Mouse (Mus musculus): ENCODE measurements around the gene Taar5.

DNA sequence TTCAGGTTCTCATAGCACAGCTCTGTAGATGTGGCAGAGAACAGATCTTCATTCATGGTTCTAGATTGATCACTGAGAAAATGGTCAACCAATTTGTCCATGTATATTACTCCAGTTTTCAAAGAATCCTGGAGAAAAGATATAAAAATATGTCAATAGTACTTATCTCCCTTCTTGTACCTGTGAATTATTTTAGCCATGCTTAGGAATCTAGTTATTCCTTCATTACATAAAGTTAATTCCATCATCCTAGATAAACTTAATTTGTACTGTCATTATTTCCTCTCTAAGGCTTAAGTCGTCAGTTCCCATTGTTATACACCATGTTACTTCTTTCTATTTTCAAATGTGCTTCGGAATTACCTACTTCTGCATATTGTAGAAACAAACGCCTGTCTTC is 22.9 kb downstream of the Taar5 start, which contains the start of gene Taar7a:
- TF ChIP-seq POLR2A (IDR thresholded peaks at IDR 0.05; ENCODE audit: low read depth, low read length) (no peak), CTCF (IDR thresholded peaks at IDR 0.05; ENCODE audit: borderline replicate concordance, insufficient read depth, low read length) (no peak)
